Mouse (Mus musculus) forebrain, postnatal 0 days (tissue): ENCODE results near the gene Mapkapk3. TPM values are rescaled to one million over a fixed set of nuclear protein-coding genes. Genes with fewer than 3 reads are reported as not detected.

ENCODE experiments used
- ATAC-seq: fragments of 200-750 bp; cut with Nextera tagmentation; 2 replicates; pipeline ENCODE4 v1.8.0; 2017; ENCODE audit warnings: mild to moderate bottlenecking, moderate library complexity
- DNase-seq: peaks from one replicate; pipeline ENCODE4 v3.0.0-alpha.2; 2015
- H3K27ac ChIP-seq: fragments of 300-500 bp; sonication (generic); 2 replicates; pipeline ENCODE4 v1.5.1; 2014; ENCODE audit warnings: low read depth, mild to moderate bottlenecking, antibody characterized with exemption, low read length, moderate library complexity, mixed read lengths
- H3K27me3 ChIP-seq: fragments of 300-500 bp; sonication (generic); 2 replicates; pipeline ENCODE4 v1.6.1; 2014; ENCODE audit warnings: mild to moderate bottlenecking, low read length, mixed read lengths; ENCODE audit not compliant: insufficient read depth
- H3K36me3 ChIP-seq: fragments of 300-500 bp; sonication (generic); 2 replicates; pipeline ENCODE4 v1.6.1; 2014; ENCODE audit warnings: mild to moderate bottlenecking, moderate library complexity; ENCODE audit not compliant: insufficient read depth
- H3K4me1 ChIP-seq: fragments of 300-500 bp; sonication (generic); 2 replicates; pipeline ENCODE4 v1.6.1; 2014; ENCODE audit warnings: antibody characterized with exemption; ENCODE audit not compliant: insufficient read depth
- H3K4me2 ChIP-seq: fragments of 300-500 bp; sonication (generic); 2 replicates; pipeline ENCODE4 v1.6.1; 2014; ENCODE audit warnings: low read depth, mild to moderate bottlenecking, moderate library complexity
- H3K4me3 ChIP-seq: fragments of 300-500 bp; sonication (generic); 2 replicates; pipeline ENCODE4 v1.5.1; 2014; ENCODE audit warnings: low read depth, low read length, mixed read lengths
- H3K9ac ChIP-seq: fragments of 300-500 bp; sonication (generic); 2 replicates; pipeline ENCODE4 v1.6.1; 2014; ENCODE audit warnings: mild to moderate bottlenecking
- H3K9me3 ChIP-seq: fragments of 300-500 bp; sonication (generic); 2 replicates; pipeline ENCODE4 v1.6.1; 2016; ENCODE audit warnings: low read length
- CTCF ChIP-seq: sonication (generic); IDR thresholded peaks from 2 replicates; pipeline ENCODE4 v1.5.1; 2016; ENCODE audit warnings: antibody characterized with exemption, control low read depth, low read depth
- WGBS: fragments of 180-500 bp; shearing (Covaris S2); extraction: QIAGEN DNeasy Blood & Tissue Kit; methylation state at CpG from one replicate; pipeline ENCODE4 v1.1.7; 2014; 5-methylcytosine and 5-hydroxymethylcytosine counted together
- polyA plus RNA-seq: library from polyadenylated mRNA; unstranded; fragments of >200 nt; fragmentation: Nextera tagmentation; extraction: Ambion mirVana; gene quantifications from 2 replicates; pipeline ENCODE4 v1.2.1, GENCODE M21; 2015
- total RNA-seq: library from RNA; depleted of rRNA; stranded (reverse); fragments of >200 nt; gene quantifications from 2 replicates; pipeline ENCODE4 v1.2.3, GENCODE M21; 2014

Mapkapk3 gene
- total and polyA plus RNA-seq, 2 experiments from 2014 or later, result 1.5 to 1.6 TPM

DNA sequence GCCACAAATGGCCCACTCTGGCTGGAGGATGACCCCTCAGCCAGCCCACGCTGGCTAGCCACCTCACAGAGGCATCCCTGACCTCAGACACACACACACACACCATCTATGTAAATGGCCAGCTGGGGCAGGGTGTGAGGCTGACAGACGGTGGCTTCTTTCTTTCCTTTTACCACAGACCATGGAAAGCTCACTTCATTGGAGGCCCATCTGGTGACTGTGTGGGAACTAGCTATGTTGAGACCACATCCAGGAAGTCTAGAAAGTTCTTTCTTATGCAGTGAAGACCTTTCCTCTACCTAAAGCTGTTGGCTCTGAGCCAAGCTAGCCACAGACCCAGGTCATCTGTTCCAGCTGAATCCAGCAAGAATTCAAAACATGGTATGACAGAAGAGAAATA lies 44.0 kb upstream of the Mapkapk3 start:
- Histone ChIP-seq H3K4me2 (no peak overlapping the region), H3K27ac (no peak overlapping the region), H3K4me3 (no peak overlapping the region), H3K27me3 (no peaks in the 10 kb centered on the region), H3K4me1 (no peaks in the 10 kb centered on the region; the same call in 1 of the 2 replicates), H3K36me3 (no peaks in the 10 kb centered on the region), H3K9ac (no peak overlapping the region), H3K9me3 (no peaks in the 10 kb centered on the region)
- DNase-seq, result no peak
- ATAC-seq, result no peak
- TF ChIP-seq CTCF, result no peak
- WGBS, result 67% methylated on average over 2 of the region's 2 CpGs

DNA sequence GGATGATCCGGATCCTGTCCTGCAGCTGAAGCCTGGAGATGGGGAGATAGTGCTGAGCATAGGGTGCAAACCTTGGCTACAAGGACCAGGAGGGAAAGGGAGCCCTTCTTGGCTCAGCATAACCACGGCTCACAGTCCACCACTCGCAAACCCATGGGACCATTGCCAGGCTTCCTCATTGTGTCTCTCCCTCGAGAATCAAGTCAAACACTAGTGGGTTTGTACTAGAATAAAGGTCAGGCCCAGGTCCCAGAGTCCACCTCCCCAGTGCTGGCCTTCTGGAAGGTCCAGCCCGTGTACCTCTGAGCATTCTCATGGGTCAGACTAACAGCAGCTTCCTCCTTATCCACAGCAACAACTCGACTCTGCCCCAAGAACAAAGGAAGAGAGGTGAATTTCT lies 41.1 kb upstream of the Mapkapk3 start:
- H3K4me2 ChIP-seq, result no peak overlapping the region
- no peaks in the 10 kb centered on the region for H3K36me3 ChIP-seq

DNA sequence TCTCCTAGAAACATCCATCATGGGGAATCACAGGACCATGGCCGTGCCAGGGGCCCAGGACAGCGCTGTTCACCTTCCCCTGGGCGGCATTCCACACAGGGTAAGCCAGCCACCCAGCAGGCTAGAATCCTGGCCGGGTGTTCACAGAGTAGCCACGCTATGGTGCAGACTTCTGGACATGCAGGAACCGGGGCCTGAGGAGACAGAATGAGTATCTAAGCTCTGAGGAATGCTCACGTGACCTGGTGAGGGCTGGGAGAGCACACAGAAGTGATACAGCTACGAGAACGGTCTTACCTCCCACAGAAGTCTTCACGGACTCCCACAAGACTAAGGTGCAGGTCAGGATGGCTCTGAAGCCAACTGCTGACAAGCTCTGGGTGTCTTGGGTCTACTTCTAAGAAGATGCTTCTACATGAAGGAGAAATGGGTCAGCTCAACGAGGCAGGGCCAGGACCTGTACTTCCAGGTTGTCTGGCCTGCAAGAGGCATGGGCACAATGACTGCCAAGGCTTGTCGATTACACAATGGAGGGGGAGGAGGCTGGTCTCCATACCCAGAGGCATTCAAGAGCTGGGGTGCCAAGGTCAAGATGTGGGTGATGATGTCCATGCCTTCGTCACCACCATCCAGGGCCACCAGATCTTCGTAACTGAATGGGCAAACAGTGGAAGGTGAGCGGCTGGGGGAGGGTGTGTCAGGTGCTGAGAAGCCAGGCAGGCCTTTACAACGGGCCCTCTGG lies 38.4 kb upstream of the Mapkapk3 start:
- ATAC-seq (no peak), DNase-seq (no peak)
- H3K4me2 ChIP-seq, result no peak overlapping the region
- no peaks in the 10 kb centered on the region for H3K36me3 ChIP-seq
- 92% methylated on average over 16 of the region's 16 CpGs for WGBS
- no peak overlapping the region for H3K27ac ChIP-seq
- no peak for TF ChIP-seq CTCF
- H3K9ac ChIP-seq, result no peak overlapping the region
- H3K27me3 ChIP-seq, result no peaks in the 10 kb centered on the region
- no peaks in the 10 kb centered on the region for H3K4me1 ChIP-seq
- H3K9me3 ChIP-seq, result no peaks in the 10 kb centered on the region
- H3K4me3 ChIP-seq, result no peak overlapping the region

More for the DNA sequence above, 41.1 kb upstream of the Mapkapk3 start:
- 77% methylated on average over 6 of the region's 6 CpGs for WGBS
- DNase-seq, result no peak
- H3K9ac ChIP-seq, result no peak overlapping the region
- TF ChIP-seq CTCF, result no peak
- no peaks in the 10 kb centered on the region for H3K4me1 ChIP-seq
- no peaks in the 10 kb centered on the region for H3K9me3 ChIP-seq
- H3K4me3 ChIP-seq, result no peak overlapping the region
- no peaks in the 10 kb centered on the region for H3K27me3 ChIP-seq
- no peak for ATAC-seq
- H3K27ac ChIP-seq, result no peak overlapping the region

DNA sequence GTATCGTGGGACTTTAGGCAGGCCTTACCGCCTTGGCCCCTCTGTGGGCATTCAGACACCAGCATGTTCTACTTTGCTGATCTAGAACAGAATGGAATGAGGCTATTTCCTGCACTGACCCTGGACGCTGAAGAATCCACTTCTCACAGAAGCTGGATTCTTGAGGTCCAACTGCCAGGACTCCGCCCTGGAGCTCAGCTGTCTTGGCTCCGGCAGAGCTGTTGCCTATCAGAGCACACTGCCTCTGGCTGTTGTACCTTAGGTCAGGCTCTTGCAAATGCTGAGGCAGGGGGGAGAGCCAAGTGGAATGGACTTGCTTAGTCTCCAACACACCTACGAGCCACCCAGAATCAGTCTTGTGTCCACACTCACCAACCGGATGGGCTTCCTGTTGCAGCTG lies 36.2 kb upstream of the Mapkapk3 start:
- Histone ChIP-seq H3K27me3 (no peaks in the 10 kb centered on the region), H3K9me3 (no peaks in the 10 kb centered on the region), H3K4me2 (no peak overlapping the region), H3K27ac (no peak overlapping the region), H3K4me3 (no peak overlapping the region), H3K36me3 (no peaks in the 10 kb centered on the region), H3K9ac (no peak overlapping the region), H3K4me1 (no peaks in the 10 kb centered on the region)
- WGBS, result 90% methylated on average over 7 of the region's 7 CpGs
- ATAC-seq (no peak), DNase-seq (no peak)
- TF ChIP-seq CTCF, result no peak

DNA sequence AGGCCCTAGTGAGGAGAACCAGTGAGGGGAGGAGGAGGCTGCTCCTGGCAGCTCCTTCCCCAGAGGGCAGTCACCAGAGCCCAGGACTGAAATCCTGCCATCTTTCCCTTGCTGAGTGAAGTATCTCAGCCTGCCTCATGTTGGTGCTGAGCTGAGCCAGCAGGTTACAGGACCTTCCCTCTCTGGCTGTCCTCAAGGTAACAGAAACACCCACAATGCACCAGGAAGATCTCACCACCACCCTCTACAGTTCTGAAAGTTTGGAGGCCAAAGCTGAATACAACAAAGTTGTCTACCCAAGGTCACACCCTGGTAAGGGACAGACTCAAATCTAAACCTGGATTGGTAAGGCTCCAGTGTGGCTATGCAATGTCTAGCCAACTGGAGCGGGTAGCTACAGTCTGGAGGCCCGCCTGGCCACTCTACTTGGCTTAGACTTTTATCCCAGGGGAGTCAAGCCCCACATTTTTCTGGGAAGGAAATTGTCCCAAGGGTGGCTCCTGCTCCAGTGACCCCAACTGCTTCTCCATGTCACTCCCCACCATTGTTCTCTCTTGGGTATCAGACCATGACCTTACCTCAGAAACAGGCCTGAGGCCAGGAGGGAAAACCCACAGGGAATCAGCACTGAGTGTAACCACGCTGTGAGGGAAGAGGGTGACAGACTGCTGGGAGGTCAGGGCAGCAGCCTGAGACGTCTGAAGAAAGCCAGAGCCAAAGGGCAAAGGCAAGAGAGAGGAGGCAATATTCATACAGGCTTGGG lies 35.3 kb upstream of the Mapkapk3 start:
- H3K9me3 ChIP-seq, result no peaks in the 10 kb centered on the region
- H3K36me3 ChIP-seq, result no peaks in the 10 kb centered on the region
- TF ChIP-seq CTCF, result no peak
- H3K4me1 ChIP-seq, result no peaks in the 10 kb centered on the region
- no peak for DNase-seq
- H3K27ac ChIP-seq, result no peak overlapping the region
- H3K4me3 ChIP-seq, result no peak overlapping the region
- ATAC-seq, result no peak
- H3K4me2 ChIP-seq, result no peak overlapping the region
- no peaks in the 10 kb centered on the region for H3K27me3 ChIP-seq
- no peak overlapping the region for H3K9ac ChIP-seq
- 75% methylated on average over 4 of the region's 4 CpGs for WGBS

DNA sequence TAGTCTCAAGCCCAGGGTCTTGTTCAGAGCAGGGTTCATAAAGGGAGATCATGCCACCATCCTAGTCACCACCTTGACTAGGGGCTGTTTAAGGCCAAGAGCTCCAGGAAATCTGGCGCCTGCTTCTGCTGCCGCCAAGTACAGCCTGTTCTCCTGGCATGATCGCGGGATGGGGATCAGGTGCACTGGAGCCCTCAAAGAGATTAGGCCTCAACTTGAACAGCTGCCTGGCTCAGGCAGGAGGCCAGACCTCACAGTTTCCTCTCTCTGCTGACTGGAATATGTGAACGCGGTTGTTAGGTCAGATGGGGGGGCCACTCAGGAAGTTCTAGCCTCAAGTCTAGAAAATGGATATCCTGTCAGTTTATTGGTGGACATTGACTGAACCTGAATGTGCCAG lies 33.9 kb upstream of the Mapkapk3 start:
- no peak overlapping the region for H3K4me2 ChIP-seq
- no peak for TF ChIP-seq CTCF
- peak; percentile 15 for DNase-seq
- ATAC-seq, result no peak
- WGBS, result 55% methylated on average over 6 of the region's 6 CpGs
- no peaks in the 10 kb centered on the region for H3K36me3 ChIP-seq
- no peaks in the 10 kb centered on the region for H3K9me3 ChIP-seq
- H3K27ac ChIP-seq, result no peak overlapping the region
- no peaks in the 10 kb centered on the region for H3K27me3 ChIP-seq
- no peak overlapping the region for H3K4me3 ChIP-seq
- no peaks in the 10 kb centered on the region for H3K4me1 ChIP-seq
- H3K9ac ChIP-seq, result no peak overlapping the region

DNA sequence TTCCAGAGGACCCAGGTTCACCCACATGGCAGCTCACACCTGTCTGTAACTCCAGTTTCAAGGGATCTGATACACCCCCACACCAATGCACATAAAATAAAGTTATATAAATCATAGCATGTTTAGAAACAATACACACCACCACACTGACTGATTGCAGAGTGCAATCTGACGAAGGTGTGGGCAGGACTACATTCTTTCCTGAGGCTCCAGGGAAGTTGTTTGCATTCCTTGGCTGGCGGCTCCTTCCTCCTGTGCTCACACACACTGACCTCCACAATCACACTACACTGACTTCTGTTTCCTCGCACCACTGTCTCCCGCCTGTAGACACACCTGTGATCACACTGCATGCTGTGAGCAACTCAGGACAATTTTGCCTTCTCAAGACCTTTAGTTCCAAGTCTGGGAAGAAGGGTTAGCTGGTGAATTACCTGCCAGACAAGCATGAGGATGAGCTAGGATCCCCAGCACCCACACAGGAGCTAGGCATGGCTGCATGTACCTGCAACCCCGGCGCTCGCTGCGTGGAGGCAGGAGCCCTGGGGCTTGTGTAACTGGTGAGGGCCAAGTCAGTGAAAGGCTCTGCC lies 32.9 kb upstream of the Mapkapk3 start:
- Histone ChIP-seq H3K27me3 (no peaks in the 10 kb centered on the region), H3K36me3 (no peaks in the 10 kb centered on the region), H3K4me2 (no peak overlapping the region), H3K27ac (no peak overlapping the region), H3K4me3 (no peak overlapping the region), H3K9me3 (no peaks in the 10 kb centered on the region), H3K4me1 (no peaks in the 10 kb centered on the region), H3K9ac (no peak overlapping the region)
- 89% methylated on average over 8 of the region's 8 CpGs for WGBS
- DNase-seq, result no peak
- no peak for ATAC-seq
- no peak for TF ChIP-seq CTCF
